Mouse (Mus musculus) heart, adult 18-20 months (tissue): ENCODE results near the gene Gm28044. TPM values are rescaled to one million over a fixed set of nuclear protein-coding genes. Genes with fewer than 3 reads are reported as not detected.
"Not testable (repeated sequence)": the region's sequence is repeated elsewhere in the genome, so short reads cannot be mapped to it uniquely, and the experiment has no call there.

Experiments
- DNase-seq, 2 experiments: peaks; one replicate each; pipeline ENCODE4 v3.0.0; 2021 to 2022; ENCODE audit warnings: mixed read lengths in 1 of 2
- long read RNA-seq, 2 experiments: library from polyadenylated mRNA; stranded (forward); transcript quantifications; one replicate each; pipeline ENCODE4 v2.0.0; 2021
- total RNA-seq, 2 experiments: library from RNA; stranded (reverse); gene quantifications; 2 replicates each; pipeline ENCODE4 v1.2.3; 2021

Gm28044 gene
- 1 to 10 TPM in 1 of 2 experiments, not detected in 1; 1.8 TPM for total RNA-seq
- long read RNA-seq, experiment 1, partial matches to known transcripts = 2 of 2 reads
- long read RNA-seq, experiment 1, other reads (novel, unspliced or antisense) = 0 of 2 reads
- long read RNA-seq, experiment 2, partial matches to known transcripts = 1 of 1 reads
- long read RNA-seq, experiment 2, other reads (novel, unspliced or antisense) = 0 of 1 reads

GRCm38 (mm10) chr13:67360131-67360744, at the start of gene Gm28044, which contains the start of gene Zfp953:
Gm28044 (minus strand) TSS chr13:67360536.
Zfp953 (minus strand) TSS chr13:67360605.
- DNase-seq = peak; percentile 94 to 98

- DNase-seq = peak; percentile 88
These were observed 39.0 kb upstream of the Gm28044 start, which contains the start of gene Zfp429 for GRCm38 (mm10) chr13:67399183-67399903. Zfp429 (minus strand) TSS chr13:67399819.

- not testable (repeated sequence) for DNase-seq
These were observed 15.9 kb upstream of the Gm28044 start for GRCm38 (mm10) chr13:67376255-67376654.

GRCm38 (mm10) chr13:67375050-67375911, 14.9 kb upstream of the Gm28044 start, which contains the start of the genes Gm28041 and Zfp456:
Gm28041 (minus strand) TSS chr13:67375733.
Zfp456 (minus strand) TSS chr13:67375810.
- DNase-seq = peak; percentile 87 to 88

- no peak for DNase-seq
These were observed 8.5 kb downstream of the Gm28044 start for GRCm38 (mm10) chr13:67351854-67352253.

- DNase-seq = no peak
These were observed 16.9 kb downstream of the Gm28044 start for GRCm38 (mm10) chr13:67343422-67343821.

GRCm38 (mm10) chr13:67332877-67333276, 27.5 kb downstream of the Gm28044 start:
- no peak for DNase-seq

- DNase-seq = peak; percentile 93 to 95
These were observed 28.2 kb downstream of the Gm28044 start, which contains the start of gene Zfp595 for GRCm38 (mm10) chr13:67332019-67332724. Zfp595 (minus strand) TSS chr13:67332570.

- DNase-seq = peak; percentile 8 to 12
These were observed 53.6 kb downstream of the Gm28044 start for GRCm38 (mm10) chr13:67306718-67307117.

- DNase-seq = peak; percentile 93 to 97
These were observed 54.3 kb downstream of the Gm28044 start, which contains the start of gene Zfp457 for GRCm38 (mm10) chr13:67305822-67306672. Zfp457 (minus strand) TSS chr13:67306485.

GRCm38 (mm10) chr13:67278314-67278713, 82.0 kb downstream of the Gm28044 start, which contains the start of gene Zfp458:
Zfp458 (minus strand) TSS chr13:67278466.
- peak in 1 of 2 experiments; percentile 3 for DNase-seq

GRCm38 (mm10) chr13:67269383-67270065, 90.8 kb downstream of the Gm28044 start:
- not testable (repeated sequence) for DNase-seq

GRCm38 (mm10) chr13:67268568-67269369, 91.6 kb downstream of the Gm28044 start:
- DNase-seq = peak; percentile 91 to 92

Other genes starting within 250 kb of the Gm28044 start
- gene Rslcan18, start 244.3 kb downstream of the Gm28044 start, total RNA-seq = 1 to 10 TPM; 1.0 to 1.3 TPM
- gene Zfp759, start 238.9 kb downstream of the Gm28044 start, total RNA-seq = 1 to 10 TPM; 4.5 to 4.8 TPM
- 1 to 10 TPM; 2.1 to 3.0 TPM for gene Rsl1, start 187.4 kb downstream of the Gm28044 start, total RNA-seq
- gene Zfp455, start 166.0 kb downstream of the Gm28044 start, total RNA-seq = under 1 TPM; 0.85 to 0.92 TPM
- 1 to 10 TPM; 1.0 to 1.3 TPM for gene Zfp458, start 82.1 kb downstream of the Gm28044 start, total RNA-seq
- gene Zfp457, start 54.1 kb downstream of the Gm28044 start, total RNA-seq = 1 to 10 TPM; 3.2 to 4.2 TPM
- 1 to 10 TPM; 1.4 to 2.7 TPM for gene Zfp595, start 28.0 kb downstream of the Gm28044 start, total RNA-seq
- gene Zfp953, start 69 bp upstream of the Gm28044 start, total RNA-seq = 1 to 10 TPM in 1 of 2 experiments, under 1 TPM in 1; 0.72 to 1.1 TPM
- gene Gm28041, start 15.2 kb upstream of the Gm28044 start, total RNA-seq = 1 to 10 TPM; 1.9 TPM
- gene Zfp456, start 15.3 kb upstream of the Gm28044 start, total RNA-seq = under 1 TPM; 0.32 to 0.82 TPM
- gene Zfp429, start 39.3 kb upstream of the Gm28044 start, total RNA-seq = 1 to 10 TPM; 1.2 to 1.6 TPM
- under 1 TPM; 0.42 to 0.57 TPM for gene Zfp459, start 60.9 kb upstream of the Gm28044 start, total RNA-seq
- 1 to 10 TPM; 7.9 to 8.8 TPM for gene Zfp874a, start 91.1 kb upstream of the Gm28044 start, total RNA-seq
- 10 to 100 TPM; 14.9 to 17.5 TPM for gene Zfp874b, start 123.7 kb upstream of the Gm28044 start, total RNA-seq
- gene Zfp58, start 140.0 kb upstream of the Gm28044 start, total RNA-seq = 1 to 10 TPM; 3.6 to 3.7 TPM
- gene Gm26965, start 165.6 kb upstream of the Gm28044 start, total RNA-seq = not detected
- gene Zfp87, start 165.6 kb upstream of the Gm28044 start, total RNA-seq = 1 to 10 TPM; 8.8 TPM
- 1 to 10 TPM; 3.0 to 4.8 TPM for gene Zfp748, start 193.3 kb upstream of the Gm28044 start, total RNA-seq
- gene Zfp729b, start 249.2 kb upstream of the Gm28044 start, total RNA-seq = 1 to 10 TPM; 3.5 to 3.7 TPM